Mouse (Mus musculus) right cerebral cortex, postnatal 25 days (tissue): Measurements from ENCODE around the gene Fgf22.

Experiments used
- DNase-seq: peaks from one replicate; pipeline ENCODE4 v3.0.0; 2022

Gene Fgf22

DNA sequence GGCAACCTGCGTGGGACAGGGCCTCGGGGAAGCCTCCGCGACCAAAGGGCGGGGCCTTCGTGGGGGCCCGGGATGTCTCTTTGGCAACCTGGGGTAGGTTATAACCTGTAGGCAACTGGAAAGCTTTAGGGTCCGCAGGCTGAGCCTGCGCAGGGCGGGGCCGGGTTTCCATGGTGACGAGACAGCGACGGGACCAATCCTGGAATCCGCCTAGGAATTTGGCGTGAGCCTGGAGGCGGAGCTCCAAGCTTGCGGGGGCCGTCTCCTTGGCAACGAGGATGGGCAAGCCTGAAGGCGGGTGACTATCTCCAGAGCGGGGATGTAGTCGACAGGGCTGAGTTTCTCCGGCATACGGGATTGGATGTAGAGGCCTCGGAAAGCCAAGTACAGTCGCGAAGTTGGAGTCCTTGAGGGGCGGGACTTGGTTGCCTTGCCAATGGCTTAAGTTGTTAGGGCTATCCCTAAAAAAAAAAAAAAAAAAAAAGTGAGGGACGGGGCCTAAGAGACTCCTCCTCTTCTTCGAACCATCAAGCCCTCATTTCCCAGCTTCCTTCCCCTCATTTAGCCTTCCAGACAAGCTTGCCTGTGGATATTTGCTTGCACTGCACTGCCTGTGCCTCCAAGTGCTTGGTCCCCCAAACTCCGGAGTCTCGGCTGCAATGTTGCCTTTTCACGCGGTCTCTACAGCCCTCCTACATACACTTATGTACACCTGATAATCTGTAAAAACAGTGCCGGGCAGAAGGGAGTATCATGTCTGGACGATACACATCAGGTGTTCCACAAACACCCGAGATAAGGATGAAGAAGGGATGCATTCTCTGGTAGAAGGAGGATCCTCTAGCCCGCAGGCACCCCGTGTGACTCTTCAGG, 12.7 kb downstream of the Fgf22 start:
- DNase-seq, result peak; percentile 95

DNA sequence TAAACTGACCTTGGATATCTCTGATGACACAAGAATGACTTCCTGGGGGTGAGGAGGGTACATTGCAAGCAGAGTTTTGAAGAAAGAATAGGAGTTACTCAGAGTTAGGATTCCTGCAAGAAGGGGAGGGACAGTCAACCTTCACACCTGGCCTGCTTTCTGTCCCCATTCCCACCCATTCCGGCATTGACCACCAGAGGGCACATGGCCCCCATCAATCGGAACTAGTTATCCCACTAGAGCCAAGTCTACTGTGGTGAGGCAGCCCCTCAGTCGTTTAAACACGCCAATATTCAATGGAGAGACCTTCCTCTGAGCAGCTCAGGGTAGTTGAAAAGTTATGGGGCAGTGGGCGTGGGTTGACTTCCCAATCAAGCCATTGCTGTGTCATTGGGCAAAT, 13.5 kb downstream of the Fgf22 start:
- peak; percentile 56 for DNase-seq

DNA sequence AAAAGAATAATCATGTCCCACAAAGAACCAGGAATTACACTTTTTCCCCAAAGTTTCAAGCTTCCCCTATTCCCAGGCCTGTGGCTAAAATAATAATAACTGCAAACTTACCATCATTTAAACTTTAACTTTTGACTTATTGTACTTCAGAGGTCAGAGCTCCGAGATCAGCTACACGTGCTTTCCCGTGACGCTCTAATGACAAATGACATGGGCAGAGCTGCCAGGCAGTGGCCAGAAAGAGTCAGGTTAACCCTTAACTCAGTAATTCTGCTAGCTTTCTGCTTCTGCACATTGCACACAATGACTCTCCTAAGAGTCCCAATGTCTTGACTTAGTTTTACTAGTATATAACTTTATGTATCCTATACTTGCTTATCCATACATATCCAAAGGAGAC, 14.5 kb downstream of the Fgf22 start:
- no peak for DNase-seq

DNA sequence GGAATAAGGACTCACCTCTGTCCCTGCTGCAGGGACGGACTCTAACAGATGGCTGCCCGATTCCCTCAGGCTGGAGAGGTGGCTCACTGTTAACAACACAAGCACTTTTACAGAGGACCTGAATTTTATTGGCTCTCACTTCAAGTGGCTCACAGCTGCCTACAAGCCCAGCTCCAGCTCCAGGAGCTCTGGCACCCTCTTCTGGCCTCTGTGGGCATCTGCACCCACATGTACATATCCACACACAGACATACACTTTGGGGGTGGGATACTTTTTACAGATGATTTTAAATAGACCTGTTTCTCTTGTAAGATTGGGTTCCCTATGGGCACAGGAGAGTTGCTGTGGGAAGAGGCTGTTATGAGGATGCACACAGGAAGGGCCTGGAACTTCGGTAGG, 17.4 kb downstream of the Fgf22 start:
- no peak for DNase-seq

DNA sequence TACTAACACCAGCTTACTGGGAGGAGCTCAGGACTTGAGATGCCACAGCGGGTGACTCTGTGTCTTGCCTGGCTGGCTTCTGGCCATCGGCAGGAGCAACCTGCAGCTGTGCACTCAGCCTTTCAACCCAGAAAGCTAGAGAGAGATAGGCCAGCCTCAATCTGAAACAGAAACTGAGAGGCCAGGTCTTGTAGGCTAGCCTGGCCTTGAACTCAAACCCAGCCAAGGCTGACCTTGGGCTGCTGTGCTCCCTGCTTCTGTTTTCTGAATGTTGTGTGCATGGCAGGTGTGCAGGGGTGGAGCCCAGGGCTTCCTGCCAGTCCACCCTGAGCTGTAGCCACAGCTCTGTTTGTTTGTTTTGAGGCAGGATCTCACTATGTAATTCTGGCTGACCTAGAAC, 18.3 kb downstream of the Fgf22 start:
- DNase-seq, result no peak

DNA sequence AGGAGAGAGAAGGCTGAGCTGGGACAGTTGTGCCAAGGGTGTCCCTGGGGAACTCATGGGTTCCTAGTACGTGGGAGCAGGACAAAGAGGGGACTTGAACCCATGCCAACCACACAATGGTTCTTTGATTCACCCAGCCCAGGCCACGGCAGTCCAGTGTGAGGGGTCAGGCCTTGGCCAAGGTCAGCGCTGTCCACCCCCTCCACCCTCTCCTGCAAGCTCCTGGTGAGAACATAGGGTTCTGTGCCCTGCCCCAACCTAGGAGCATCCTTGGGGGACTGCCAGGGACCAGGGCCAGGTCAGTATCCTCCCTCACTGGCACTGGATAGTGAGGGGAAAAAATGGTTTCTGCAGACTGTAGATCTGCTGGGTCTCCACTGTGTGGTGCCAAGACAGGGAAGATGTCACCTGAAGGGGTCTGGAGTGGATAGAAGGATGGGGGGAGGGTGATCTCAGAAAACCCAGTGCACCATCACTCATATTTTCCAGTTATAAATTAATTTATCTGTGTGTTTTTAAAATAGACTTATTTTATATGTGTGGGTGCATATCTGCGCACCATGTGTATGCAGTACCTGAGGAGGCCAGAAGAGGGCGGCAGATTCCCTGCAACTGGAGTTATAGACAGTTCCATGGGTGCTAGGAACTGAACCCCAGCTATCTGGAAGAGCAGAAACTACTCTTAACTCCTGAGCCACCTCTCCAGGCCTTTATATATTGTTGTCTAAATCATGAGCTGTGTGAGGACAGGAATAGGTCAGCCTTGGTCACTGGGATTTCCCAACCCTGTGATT, 19.8 kb downstream of the Fgf22 start:
- DNase-seq, result no peak

DNA sequence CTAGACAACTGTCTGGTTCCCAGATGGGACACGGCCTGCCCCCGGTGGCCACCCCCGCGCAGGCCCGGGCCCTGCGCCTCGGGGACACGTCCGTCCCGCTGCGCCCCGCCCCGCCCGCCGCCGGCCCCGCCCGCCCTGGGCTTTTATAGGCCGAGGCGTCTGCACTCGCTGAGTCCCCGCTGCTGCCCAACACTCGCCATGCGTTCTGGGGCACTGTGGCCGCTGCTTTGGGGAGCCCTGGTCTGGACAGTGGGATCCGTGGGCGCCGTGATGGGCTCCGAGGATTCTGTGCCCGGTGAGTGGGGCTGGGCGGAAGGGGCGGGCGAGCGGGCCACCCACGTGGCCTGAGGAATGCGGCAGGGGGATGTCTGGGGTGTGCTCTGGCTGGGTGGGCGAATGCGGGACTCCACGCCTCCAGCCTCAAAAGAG, 22.2 kb downstream of the Fgf22 start, which contains the start of gene Fstl3:
Gene Fstl3, plus strand, starts transcription at position 170 of the 429 bp plus-strand sequence.
- no peak for DNase-seq

DNA sequence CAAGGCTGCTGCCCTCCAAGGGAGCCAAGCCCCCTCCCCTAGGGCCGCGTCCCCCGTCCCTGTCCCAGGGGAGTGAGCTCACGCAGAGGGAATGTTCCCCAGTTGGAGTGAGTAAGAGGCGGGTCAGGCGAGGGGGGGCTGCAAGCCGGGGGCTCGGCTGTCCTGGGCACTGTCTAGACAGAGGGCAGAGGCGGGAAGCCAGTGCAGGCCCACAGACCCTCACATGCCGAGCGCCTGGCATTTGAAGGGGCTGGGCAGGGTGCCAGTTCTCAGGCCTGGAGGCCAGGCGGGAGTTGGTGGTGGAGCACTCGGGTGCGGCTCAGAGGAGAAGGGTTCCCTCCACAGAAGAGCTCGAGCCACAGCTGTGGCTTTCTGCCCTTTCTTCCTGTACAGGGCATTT, 23.1 kb downstream of the Fgf22 start:
- no peak for DNase-seq

DNA sequence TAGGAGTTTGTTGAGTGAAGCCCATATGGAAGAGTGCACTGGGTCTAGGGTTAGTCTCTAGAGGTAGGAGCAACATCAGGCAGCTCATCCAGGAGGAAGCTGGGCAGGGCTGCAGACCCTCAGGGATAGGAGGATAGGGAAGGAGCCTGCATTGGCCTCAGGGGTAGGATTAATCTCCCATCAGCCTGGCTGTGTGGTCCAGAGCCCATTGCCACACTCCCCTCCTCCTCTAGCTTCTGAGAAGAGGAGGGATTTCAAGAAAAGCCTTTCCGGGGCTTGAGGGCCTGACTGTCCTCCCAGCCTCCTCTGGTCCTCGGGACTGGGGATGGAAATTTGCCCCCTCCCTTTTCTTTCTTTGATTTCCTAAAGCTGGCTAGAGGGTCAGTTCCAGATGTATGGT, 24.3 kb downstream of the Fgf22 start:
- no peak for DNase-seq

DNA sequence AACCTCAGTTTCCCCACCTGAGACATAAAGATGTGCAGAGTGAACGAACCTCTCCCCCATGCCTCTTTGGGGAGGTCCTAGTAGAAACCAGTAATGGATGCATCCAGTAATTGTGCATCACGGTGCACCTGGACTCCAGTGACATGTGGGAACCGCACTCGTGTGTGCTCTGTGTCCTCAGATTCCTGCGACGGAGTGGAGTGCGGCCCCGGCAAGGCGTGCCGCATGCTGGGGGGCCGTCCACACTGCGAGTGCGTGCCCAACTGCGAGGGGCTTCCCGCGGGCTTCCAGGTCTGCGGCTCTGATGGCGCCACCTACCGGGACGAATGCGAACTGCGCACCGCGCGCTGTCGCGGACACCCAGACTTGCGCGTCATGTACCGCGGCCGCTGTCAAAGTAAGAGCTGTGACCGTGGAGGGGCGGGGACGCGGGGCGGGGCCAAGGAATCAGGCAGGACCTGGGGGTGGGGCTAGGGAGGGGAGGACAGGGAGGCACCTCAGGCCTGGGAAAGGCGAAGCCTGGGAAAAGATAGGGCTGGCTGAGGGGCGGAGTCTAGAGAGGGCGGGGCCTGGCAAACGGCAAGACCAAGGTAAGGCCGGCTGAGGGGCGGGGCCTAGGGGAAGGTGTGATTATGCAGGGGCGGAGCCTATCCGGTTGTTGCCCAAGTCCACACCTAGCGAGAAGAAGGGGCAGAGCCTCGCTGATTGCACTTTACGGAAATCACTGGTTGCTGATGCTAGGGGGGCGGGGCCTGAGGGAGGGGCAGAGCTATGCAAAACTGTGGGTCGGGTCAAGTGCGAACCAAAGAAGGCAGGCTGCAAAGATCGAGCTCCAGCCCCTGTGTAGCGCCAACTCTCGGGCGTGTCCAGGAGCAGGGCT, 25.1 kb downstream of the Fgf22 start:
- DNase-seq, result peak; percentile 96

DNA sequence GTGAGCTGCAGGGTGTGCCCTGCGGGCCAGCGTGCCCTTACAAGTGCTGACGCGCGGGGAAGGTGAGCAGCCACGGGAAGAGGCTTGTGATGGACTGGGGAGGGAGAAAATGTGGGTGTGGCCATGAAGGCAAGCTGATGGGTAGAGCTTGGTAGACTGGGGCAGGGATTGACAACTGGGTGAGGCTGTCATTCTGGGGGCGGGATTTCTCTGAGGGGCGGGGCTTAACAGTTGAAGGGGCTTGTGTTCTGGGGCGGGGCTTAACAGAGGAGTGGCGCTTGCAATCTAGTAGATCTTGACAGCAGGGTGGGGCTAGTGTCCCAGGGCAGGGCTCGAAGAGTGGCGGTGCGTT, 25.8 kb downstream of the Fgf22 start:
- no peak for DNase-seq

DNA sequence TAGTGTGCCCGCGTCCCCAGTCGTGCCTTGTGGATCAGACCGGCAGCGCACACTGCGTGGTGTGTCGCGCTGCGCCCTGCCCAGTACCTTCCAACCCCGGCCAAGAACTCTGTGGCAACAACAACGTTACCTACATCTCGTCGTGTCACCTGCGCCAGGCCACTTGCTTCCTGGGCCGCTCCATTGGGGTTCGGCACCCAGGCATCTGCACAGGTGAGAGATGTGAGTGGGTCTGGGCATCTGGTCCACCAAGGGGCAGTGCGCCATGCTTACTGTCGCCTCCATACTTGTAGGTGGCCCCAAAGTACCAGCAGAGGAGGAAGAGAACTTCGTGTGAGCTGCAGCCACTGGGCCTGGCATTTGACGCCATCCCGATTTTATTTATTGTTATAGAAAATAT, 26.3 kb downstream of the Fgf22 start:
- DNase-seq, result no peak

DNA sequence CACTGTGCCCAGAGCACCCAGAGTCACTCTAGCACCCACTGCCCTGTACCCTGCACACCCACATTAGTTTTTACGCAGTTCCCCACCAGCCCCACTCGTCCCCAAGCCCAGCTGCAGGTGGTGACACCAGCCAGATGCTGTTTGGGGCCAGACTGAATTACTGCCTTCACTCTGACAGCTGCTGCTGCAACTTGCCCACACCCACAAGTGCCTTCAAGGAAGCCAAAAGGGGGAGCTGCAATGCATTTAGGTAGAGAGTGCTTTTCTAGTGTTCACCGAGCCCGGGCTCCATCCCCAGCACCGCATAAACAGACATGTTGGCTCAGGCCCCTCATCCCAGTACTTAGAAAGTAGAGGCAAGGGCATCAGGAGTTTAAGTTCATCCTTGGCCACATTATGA, 27.1 kb downstream of the Fgf22 start:
- DNase-seq, result no peak

DNA sequence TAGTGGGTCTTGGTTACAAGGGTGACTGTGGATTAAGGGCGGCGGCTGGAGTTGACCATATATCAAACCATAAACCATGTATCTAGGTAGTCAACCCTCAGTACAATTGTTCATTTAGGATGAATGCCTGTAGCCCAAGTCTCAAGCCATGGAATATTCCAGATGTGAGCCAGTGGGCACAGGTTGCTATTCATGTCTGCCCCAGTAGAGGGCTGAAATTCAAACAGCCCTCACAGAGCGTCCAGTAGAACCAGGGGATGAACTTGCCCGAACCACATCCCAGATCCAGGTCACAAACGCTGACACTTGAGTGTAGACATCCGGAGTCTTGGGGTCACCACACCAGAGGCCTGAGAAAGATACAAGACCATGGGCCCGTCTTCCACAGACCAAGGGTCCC, 28.2 kb downstream of the Fgf22 start:
- no peak for DNase-seq

DNA sequence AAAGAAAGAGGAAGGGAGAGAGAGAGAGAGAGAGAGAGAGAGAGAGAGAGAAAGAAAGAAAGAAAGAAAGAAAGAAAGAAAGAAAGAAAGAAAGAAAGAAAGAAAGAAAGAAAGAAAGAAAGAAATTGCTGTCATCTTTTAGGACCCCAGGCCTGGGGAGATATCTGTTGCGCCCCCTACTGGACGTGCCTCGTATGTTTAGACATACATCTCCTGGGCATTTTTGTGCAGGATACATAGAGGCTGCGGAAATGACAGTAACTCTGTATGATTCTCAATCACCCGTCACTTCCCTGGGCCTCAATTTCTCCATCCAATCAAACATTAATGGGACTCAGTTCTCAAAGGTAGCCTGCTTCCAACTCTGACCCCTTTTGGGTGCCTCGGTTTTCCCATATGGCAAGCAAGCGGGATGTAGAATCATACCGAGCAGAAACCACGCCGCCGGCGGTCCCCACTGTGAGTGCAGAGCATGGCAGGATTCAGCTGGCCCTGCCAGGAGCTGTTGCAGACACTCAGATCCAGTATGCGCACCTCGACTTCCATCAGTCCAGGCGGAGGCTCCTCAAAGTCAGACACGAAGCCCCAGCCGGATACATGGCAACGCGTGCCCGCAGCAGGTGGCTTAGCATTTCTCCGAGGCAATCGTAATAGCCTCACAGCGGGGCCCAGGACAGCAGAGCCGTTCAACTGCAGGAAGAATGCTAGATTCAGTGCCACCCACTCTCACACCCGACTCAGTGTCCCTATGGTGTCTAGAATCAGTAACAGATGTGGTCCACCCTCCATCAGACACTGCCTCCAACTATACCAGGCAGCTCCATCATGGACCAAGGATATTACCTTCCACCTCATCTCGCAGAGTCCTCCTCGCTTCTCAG, 29.3 kb downstream of the Fgf22 start:
- DNase-seq, result no peak

DNA sequence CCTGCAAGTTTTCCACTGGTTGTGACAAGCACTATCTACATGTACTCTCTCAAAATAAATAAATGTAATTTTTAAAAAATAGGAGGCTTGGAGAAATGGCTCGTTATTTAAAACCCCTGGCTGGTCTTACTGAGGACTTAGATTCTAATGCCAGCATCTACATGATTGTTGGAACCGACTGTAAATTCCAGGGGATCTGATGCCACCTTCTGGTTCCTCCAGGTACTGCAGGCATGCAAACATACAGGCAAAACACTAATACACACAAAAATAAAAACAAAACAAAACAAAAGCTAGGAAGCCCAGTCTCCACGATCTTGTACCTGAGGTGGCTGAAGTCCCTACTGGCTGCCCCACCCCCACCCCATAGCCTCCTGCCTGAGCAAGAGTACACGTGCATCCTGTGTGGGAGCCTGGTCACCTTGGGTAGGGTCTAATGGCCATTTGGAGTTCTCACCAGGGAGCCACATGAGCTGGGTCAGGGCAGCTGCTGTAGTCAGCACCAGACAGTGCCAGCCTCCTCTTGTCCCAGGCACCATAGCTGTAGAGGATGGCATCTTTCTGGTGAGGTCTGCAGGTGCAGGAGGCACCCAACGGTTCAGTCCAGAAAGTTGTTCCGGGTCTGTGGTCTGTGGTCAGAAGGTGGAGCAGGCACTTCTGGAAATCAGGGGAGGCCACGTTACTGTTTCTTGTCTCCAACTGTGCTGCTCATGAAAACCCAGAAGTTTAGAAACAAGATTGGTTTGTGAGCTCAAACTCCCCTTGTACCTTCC, 33.7 kb downstream of the Fgf22 start:
- no peak for DNase-seq

DNA sequence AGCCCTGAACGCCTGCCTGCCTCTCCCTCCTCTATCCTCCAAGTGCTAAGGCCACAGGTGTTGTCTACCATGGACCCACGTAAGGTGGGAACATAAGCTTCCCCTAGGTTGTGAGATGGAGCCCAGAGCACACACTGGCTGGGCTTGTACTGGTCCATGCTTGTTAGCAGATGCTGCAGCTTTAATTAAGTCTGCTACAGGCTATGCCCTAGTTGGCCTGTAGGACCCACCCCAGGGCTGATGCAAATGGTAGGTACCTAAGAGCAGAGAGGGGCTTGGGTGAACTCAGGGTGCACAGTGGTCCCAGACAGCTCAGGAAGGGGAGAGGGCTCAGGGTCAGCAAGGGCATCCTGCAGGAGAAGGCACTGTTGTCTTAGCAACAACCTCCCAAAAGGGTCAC, 34.7 kb downstream of the Fgf22 start:
- DNase-seq, result no peak

DNA sequence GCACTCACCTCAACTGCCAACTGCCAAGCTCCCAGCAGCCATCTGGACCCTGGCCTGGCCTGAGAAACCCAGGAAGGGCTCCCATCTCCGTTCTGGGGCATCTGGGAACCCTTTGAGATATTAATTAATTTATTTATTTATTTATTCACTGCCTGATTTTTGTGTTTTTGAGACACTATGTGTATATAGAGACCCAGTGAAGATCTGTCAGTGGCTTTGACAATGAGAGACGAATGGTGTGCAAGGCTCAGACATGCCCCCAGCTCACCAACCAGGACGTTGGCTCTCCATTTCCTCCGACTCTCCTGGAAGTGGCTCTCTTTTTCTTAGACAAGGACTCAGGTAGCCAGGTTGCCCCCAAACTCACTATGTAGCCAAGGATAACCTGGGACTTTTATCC, 36.0 kb downstream of the Fgf22 start, which contains the start of gene Prss57:
Gene Prss57, minus strand, starts transcription at position 101 of the 400 bp plus-strand sequence.
- DNase-seq, result no peak

DNA sequence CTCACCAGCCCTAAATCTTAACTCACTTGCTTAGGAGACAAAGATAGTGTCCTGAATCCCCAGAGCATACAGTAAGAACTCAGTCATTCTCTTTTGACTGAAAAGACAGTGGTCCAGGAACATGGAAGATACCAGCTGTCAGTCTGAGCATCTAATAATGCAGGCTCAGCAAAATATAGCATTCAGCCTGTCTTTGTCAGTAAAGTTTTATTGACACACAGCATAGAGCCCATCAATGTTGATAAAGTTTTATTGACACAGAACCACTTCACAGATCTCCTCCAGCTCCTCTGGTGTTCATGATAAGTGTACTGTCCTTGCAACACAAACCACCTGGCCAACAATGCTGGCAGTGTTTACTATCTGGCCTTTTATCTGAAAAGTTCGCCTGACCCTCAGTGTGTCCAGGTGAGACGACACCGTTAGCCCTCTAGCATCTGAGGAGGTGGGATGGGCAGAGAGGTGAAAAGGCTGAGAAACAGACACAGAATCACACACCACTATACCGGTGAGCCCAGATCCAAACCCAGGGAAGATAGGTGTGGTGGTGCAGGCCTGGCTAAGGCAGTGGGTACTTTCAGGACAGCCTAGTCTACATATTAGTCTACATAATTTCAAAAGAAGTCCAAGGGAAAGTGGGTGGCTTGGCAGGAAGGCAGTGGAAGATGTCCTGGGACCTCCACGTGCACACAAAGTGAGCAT, 37.6 kb downstream of the Fgf22 start:
- DNase-seq, result no peak

DNA sequence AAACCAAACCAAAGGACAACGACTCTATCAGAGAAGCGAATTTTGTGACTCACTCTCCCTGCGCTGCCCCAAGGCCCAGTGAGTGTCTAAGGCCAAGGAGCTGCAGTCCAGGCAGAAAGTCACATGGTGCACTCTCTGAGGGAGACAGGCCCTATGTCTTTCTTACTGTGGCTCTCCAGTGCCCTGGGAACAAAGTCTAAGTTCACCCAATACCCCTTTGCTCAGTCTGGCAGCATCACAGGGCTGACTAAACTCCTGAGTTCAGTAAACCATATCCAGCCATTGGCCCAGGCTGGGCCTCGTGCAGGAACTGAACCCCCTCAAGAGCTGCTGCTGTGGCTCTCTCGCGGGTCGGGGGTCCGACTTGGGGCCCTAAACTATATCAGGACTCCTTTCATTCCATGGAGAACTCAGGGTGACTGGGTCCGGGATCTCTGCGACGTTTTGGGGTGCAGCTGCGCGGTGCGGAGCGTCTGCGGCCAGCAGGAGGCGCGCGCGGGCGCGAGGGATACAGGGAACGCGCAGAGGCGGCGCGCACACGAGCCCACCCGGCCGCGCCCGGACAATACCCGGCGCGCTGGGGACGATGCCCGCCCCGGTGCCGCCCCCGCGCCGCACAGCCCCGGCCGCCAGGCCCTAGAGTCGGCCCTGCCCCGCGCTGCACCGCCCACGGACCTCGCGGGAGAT, 38.3 kb downstream of the Fgf22 start, which contains the start of gene Palm:
Gene Palm, plus strand, starts transcription at position 522 of the 687 bp plus-strand sequence.
- DNase-seq, result peak; percentile 83
